Mouse (Mus musculus): Measurements from ENCODE around the gene Tnfrsf8.

Tnfrsf8 gene

GRCm38 (mm10) chr4:145229524-145230163 lies 85.3 kb downstream of the Tnfrsf8 start:
- DNase-seq = peak; percentile 85

- DNase-seq = no peak
These were observed 85.9 kb downstream of the Tnfrsf8 start for GRCm38 (mm10) chr4:145229051-145229450.

GRCm38 (mm10) chr4:145224613-145225012 lies 90.4 kb downstream of the Tnfrsf8 start:
- DNase-seq = no peak

GRCm38 (mm10) chr4:145222064-145222463 lies 92.9 kb downstream of the Tnfrsf8 start:
- no peak for DNase-seq

- DNase-seq = no peak
These were observed 93.6 kb downstream of the Tnfrsf8 start for GRCm38 (mm10) chr4:145221379-145221778.

GRCm38 (mm10) chr4:145220001-145220400 lies 95.0 kb downstream of the Tnfrsf8 start:
- no peak for DNase-seq

- peak; percentile 66 for DNase-seq
These were observed 95.6 kb downstream of the Tnfrsf8 start for GRCm38 (mm10) chr4:145219240-145219985.

- no peak for DNase-seq
These were observed 97.1 kb downstream of the Tnfrsf8 start for GRCm38 (mm10) chr4:145217837-145218236.

Measured in lung, postnatal 36 days (tissue).